Mouse (Mus musculus) adrenal gland, adult 8-10 months (tissue): ENCODE data around the gene Tnnc1. TPM values are rescaled to one million over a fixed set of nuclear protein-coding genes. Genes with fewer than 3 reads are reported as not detected.

ENCODE experiments used
- DNase-seq: peaks from one replicate; pipeline ENCODE4 v3.0.0; 2022
- total RNA-seq, 4 experiments: library from RNA; stranded (reverse); gene quantifications; 2 replicates each; pipeline ENCODE4 v1.2.4; 2022

The Tnnc1 gene
- 1 to 10 TPM; 1.1 to 3.3 (median 1.9) TPM for total RNA-seq

- no peak for DNase-seq
These were observed at the start of gene Tnnc1 for GRCm38 (mm10) chr14:31208084-31208483. Tnnc1 (plus strand) TSS chr14:31208312.

- no peak for DNase-seq
These were observed 47.6 kb upstream of the Tnnc1 start for GRCm38 (mm10) chr14:31160196-31161150.

- DNase-seq, result no peak
These were observed 46.9 kb upstream of the Tnnc1 start for GRCm38 (mm10) chr14:31161191-31161590.

GRCm38 (mm10) chr14:31161638-31162037, 46.5 kb upstream of the Tnnc1 start:
- DNase-seq, result no peak

GRCm38 (mm10) chr14:31164067-31164466, 44.0 kb upstream of the Tnnc1 start:
- no peak for DNase-seq

GRCm38 (mm10) chr14:31165010-31165409, 43.1 kb upstream of the Tnnc1 start:
- DNase-seq, result no peak

GRCm38 (mm10) chr14:31165458-31165857, 42.7 kb upstream of the Tnnc1 start:
- DNase-seq, result no peak

- no peak for DNase-seq
These were observed 42.0 kb upstream of the Tnnc1 start for GRCm38 (mm10) chr14:31165991-31166630.

- DNase-seq, result no peak
These were observed 41.3 kb upstream of the Tnnc1 start for GRCm38 (mm10) chr14:31166827-31167226.

GRCm38 (mm10) chr14:31168425-31168824, 39.7 kb upstream of the Tnnc1 start, which contains the start of gene Stab1:
Stab1 (minus strand) TSS chr14:31168641.
- peak; percentile 43 for DNase-seq

GRCm38 (mm10) chr14:31169508-31169907, 38.6 kb upstream of the Tnnc1 start:
- no peak for DNase-seq

GRCm38 (mm10) chr14:31170963-31171362, 37.1 kb upstream of the Tnnc1 start:
- no peak for DNase-seq

- DNase-seq, result no peak
These were observed 36.7 kb upstream of the Tnnc1 start for GRCm38 (mm10) chr14:31171386-31171785.

- no peak for DNase-seq
These were observed 36.3 kb upstream of the Tnnc1 start for GRCm38 (mm10) chr14:31171821-31172220.

- peak; percentile 52 for DNase-seq
These were observed 35.2 kb upstream of the Tnnc1 start for GRCm38 (mm10) chr14:31172781-31173455.

GRCm38 (mm10) chr14:31173537-31173936, 34.6 kb upstream of the Tnnc1 start:
- DNase-seq, result no peak

- no peak for DNase-seq
These were observed 30.8 kb upstream of the Tnnc1 start for GRCm38 (mm10) chr14:31177287-31177686.

- DNase-seq, result no peak
These were observed 30.4 kb upstream of the Tnnc1 start for GRCm38 (mm10) chr14:31177715-31178114.

GRCm38 (mm10) chr14:31179677-31180365, 28.3 kb upstream of the Tnnc1 start:
- DNase-seq, result no peak

GRCm38 (mm10) chr14:31181512-31181911, 26.6 kb upstream of the Tnnc1 start:
- no peak for DNase-seq

GRCm38 (mm10) chr14:31182786-31183290, 25.3 kb upstream of the Tnnc1 start:
- DNase-seq, result no peak

GRCm38 (mm10) chr14:31183541-31183940, 24.6 kb upstream of the Tnnc1 start:
- no peak for DNase-seq
